Mouse (Mus musculus): ENCODE data around the gene Rps17. TPM values are rescaled to one million over a fixed set of nuclear protein-coding genes. Genes with fewer than 3 reads are reported as not detected.

The Rps17 gene
- total RNA-seq, 2 experiments from 2014 or later = 682 to 705 TPM

Other genes starting within 250 kb of the Rps17 start
- not detected for gene Slc28a1, start 230.5 kb downstream of the Rps17 start, total RNA-seq (2021)
- gene Pde8a, start 131.7 kb downstream of the Rps17 start, total RNA-seq (2021) = 1 to 10 TPM; 2.7 to 3.2 TPM
- gene Cpeb1, start 110.2 kb upstream of the Rps17 start, total RNA-seq (2021) = 10 to 100 TPM; 37.5 to 43.0 TPM
- 100 to 1,000 TPM; 150 to 154 TPM for gene Ap3b2, start 148.7 kb upstream of the Rps17 start, total RNA-seq (2021)
- not detected for gene BC048679, start 153.0 kb upstream of the Rps17 start, total RNA-seq (2021)
- gene Fsd2, start 221.7 kb upstream of the Rps17 start, total RNA-seq (2021) = under 1 TPM; 0.11 to 0.25 TPM
- gene Whamm, start 226.0 kb upstream of the Rps17 start, total RNA-seq (2021) = 10 to 100 TPM; 15.3 to 19.9 TPM